Mouse (Mus musculus) left cerebral cortex, postnatal 14 days (tissue): ENCODE measurements at regions not wholly inside any gene's neighbourhood (a gene's known extent, or its start where the extent isn't known, plus 50 kb on each side); places are given as distances from the start of the nearest gene placed in this dataset.

Source experiments
- DNase-seq, 2 experiments: peaks; one replicate each; pipeline ENCODE4 v3.0.0; 2021 to 2022; ENCODE audit warnings: low spot score in 2 of 2, mixed read lengths in 1 of 2
- intact Hi-C: fragments of 180-260 bp; cut with DNase I; formaldehyde crosslinking; loops from one replicate; pipeline ENCODE4 v1.15.1; 2025

- DNase-seq: no peak
- intact Hi-C loops: no loop called here
Measured at GRCm38 (mm10) chr12:99614420-99614819, 51.0 kb upstream of the Foxn3 start.
